Mouse (Mus musculus) T-helper 17 cell (primary cell): ENCODE results near the gene S100a13.

ENCODE experiments used
- in situ Hi-C, 2 experiments: fragments of 300-600 bp; cut with MboI, MseI; formaldehyde crosslinking; loops; 1 replicate in 1 of 2; 2 replicates in 1 of 2; pipeline ENCODE4 v1.15.1; 2025; ENCODE audit warnings: high pct_unique_total_duplicates in 2 of 2

The S100a13 gene

GRCm38 (mm10) chr3:90513796-90514590 lies at the start of gene S100a13, which contains the start of gene S100a1:
TSS of gene S100a13 (plus strand) at chr3:90514435.
TSS of gene S100a1 (minus strand) at chr3:90514392.
- in situ Hi-C loops, result no loop called here

DNA sequence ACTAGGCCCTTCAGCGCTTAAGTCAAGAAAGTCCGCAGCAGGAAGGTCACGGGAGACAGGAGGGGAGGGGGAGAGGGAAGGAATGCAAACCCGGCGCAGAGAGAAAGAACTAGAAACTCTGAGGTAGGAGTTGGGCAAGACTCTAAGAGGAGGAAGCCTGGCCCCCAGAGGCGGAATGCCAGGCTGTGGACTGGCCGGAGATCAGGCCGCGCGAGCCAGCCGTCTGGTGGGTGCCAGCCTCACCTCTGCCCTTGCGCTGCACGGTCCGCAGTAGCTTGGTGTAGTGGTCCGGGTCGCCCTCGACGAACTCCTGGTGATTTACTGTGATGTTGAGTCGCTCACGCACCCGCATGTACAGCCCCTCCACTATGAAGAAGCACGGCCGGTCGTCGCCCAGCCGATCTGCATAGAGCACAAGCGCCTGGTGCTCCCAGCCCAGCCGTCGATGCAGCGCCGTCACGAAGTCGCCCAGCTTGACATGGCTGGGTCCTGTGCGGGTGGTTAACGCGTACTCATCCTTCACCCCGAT lies 49.6 kb upstream of the S100a13 start:
- in situ Hi-C loops, result loop anchor here (5.0 kb wide), 1 partner anchor 47 kb away; no protein-coding TSS in a partner anchor

GRCm38 (mm10) chr3:90465081-90465685 lies 49.1 kb upstream of the S100a13 start:
- in situ Hi-C loops, result loop anchor here in 1 of 2 experiments (5.0 kb wide), 1 partner anchor 48 kb away; no protein-coding TSS in a partner anchor

DNA sequence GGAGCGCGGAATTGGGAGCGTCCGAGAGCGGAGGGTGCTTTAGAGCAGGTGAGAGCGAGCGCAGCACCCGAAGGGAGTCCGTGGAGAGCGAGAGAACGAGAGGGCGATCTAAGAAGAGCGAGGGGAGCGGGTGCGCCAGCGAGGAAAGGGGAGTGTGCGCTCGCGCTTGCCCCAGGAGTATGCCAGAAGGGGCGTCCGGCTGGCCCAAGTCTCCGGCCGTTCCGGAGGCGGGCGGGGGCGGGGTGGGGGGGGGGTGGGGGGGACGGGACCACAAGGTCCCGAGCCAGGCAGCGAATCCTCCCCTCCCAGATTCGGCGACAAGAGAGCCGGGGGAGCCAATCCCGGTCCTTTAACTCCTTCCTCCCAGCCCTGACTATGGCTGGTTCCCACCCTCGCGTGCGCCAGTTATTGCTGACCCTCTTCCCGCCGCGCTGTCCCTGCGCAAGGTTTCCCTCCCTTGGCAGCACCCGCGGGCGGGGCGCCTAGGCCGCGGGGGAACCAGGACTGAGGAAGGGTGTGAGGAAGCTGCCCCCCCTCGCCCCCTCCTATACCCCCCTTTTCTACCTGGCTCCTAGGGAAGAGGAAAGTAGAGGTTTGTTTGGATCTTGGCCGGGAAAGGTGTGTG lies 48.4 kb upstream of the S100a13 start, which contains the start of gene Npr1:
Npr1 (minus strand) TSS at position 181 of the 625 bp plus-strand sequence.
- in situ Hi-C loops, result loop anchor here in 1 of 2 experiments (5.0 kb wide), 1 partner anchor 48 kb away; no protein-coding TSS in a partner anchor

DNA sequence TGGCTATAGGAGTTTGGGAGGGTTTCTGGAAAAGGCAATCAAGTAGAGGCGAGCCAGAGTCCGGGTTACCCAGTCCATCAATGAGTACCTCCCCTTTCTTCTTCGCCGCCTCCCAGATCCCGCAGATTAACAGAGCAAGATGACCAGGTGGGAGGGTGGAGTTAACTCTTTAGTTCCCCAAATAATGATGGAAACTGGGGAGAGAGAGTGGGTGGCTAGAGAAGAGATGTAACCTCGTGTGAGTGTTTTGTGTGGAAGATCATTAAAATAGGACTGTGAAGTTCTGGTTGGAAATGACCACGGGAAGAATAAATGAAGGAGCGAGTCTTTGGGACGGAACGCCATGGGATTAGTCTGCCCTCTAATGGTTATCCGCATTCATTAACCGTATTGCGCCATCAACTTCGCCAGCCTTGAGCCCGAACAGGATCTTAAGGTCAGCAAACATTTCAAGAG lies 47.9 kb upstream of the S100a13 start:
- in situ Hi-C loops, result loop anchor here in 1 of 2 experiments (5.0 kb wide), 1 partner anchor 49 kb away; no protein-coding TSS in a partner anchor

DNA sequence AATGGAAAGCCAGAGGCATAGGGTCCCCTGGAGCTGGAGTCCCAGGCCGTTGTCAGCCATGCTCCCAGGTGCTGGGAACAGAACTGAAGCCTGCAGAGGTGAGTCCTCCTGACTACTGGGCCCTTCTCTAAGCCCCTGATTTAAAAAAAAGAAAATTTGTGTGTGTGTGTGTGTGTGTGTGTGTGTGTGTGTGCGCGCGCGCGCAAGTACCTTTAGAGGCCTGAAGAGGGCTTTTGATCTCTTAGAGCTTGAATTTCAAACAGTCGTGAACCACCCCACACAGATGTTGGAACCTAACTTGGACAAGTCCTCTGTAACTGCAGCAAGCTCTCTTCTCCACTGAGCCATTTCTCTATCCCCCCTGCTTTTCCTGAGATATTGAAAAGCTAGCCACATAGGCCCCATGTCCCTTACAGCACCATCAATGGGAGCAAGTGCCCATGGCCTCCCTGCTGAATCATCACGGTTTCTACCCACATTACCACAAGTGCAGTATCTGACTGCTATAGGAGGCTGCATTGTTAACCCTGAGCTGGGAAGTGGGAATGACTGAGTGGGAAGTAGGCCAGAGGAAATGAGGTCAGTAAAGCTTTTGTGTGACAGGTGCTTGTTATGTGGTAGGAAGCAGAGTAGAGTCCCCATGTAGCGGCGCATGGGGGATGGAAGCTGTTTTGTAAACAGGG lies 46.5 kb upstream of the S100a13 start:
- in situ Hi-C loops, result loop anchor here in 1 of 2 experiments (5.0 kb wide), 1 partner anchor 50 kb away; no protein-coding TSS in a partner anchor

GRCm38 (mm10) chr3:90472213-90472612 lies 42.0 kb upstream of the S100a13 start:
- in situ Hi-C loops, result no loop called here

GRCm38 (mm10) chr3:90475151-90475830 lies 38.9 kb upstream of the S100a13 start:
- in situ Hi-C loops, result loop anchor here in 1 of 2 experiments (25.0 kb wide), 1 partner anchor 1788 kb away; the partner anchor contains the start of gene Khdc4

GRCm38 (mm10) chr3:90475831-90476611 lies 38.2 kb upstream of the S100a13 start, which contains the start of gene Ilf2:
TSS of gene Ilf2 (plus strand) at chr3:90476126.
- in situ Hi-C loops, result loop anchor here in 1 of 2 experiments (25.0 kb wide), 1 partner anchor 1789 kb away; the partner anchor contains the start of gene Khdc4

DNA sequence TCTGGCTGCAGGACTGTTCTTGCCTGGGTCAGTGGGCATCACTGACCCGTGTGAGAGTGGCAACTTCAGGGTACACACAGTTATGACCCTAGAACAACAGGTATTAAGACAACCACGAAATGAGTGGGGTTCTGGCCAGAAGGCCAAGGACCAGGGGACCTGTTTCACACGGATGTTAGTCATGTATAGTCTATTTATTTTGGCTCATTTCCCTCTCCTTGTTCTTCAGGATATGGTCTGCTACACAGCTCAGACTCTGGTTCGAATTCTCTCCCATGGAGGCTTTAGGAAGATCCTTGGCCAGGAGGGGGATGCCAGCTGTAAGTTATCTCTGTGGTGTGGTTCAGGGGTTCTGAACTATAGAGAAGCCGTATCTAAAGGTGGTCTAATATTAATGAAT lies 27.2 kb upstream of the S100a13 start:
- in situ Hi-C loops, result loop anchor here in 1 of 2 experiments (25.0 kb wide), 1 partner anchor 1800 kb away; the partner anchor contains the start of gene Khdc4

DNA sequence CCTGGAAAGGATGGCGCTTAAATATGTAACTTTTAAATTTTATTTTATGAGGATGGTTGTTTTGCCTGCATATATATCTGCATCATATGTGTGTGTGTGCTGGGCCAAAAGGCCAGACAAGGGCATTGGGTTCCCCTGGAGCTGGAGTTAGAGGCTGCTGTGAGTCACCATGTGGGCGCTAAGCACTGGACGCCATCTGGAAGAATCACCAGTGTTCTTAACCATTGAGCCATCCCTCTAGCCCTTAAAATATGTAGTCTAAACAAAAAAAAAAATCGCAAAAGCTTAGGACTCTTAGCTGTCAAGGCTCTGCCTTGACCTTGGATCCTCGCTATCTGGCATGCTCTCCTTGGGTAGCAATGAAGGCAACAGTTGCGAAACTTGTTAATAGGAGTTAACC lies 25.7 kb upstream of the S100a13 start:
- in situ Hi-C loops, result loop anchor here in 1 of 2 experiments (25.0 kb wide), 1 partner anchor 1801 kb away; the partner anchor contains the start of gene Khdc4

- in situ Hi-C loops, result loop anchor here (5.0 to 25.0 kb wide), 3 partner anchors 97 to 1803 kb away; partner anchors contain the start of gene Khdc4 (in 1 of the 2)
Measured at GRCm38 (mm10) chr3:90490696-90491256, 23.5 kb upstream of the S100a13 start, which contains the start of gene Snapin. TSS of gene Snapin (minus strand) at chr3:90491033.

DNA sequence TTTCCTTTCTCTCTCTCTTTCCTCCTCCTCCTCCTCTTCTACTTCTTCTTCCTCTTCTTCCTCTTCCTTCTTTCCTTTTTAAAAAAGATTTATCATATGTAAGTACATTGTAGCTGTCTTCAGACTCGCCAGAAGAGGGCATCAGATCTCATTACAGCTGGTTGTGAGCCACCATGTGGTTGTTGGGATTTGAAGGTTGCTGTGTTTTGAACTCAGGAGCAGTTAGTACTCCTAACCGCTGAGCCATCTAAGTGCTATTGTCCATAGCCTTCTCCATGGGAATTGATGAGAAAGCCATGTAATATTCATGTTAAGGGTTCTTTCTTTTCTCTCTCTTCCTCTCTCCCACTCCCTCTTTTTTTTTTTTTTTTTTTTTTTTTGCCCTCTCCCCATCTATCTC lies 22.9 kb upstream of the S100a13 start:
- in situ Hi-C loops, result loop anchor here (5.0 to 25.0 kb wide), 3 partner anchors 96 to 1804 kb away; partner anchors contain the start of gene Khdc4 (in 1 of the 2)

- in situ Hi-C loops, result loop anchor here (5.0 to 25.0 kb wide), 3 partner anchors 93 to 1807 kb away; partner anchors contain the start of gene Khdc4 (in 1 of the 2)
Measured at GRCm38 (mm10) chr3:90493831-90494540, 20.2 kb upstream of the S100a13 start.

DNA sequence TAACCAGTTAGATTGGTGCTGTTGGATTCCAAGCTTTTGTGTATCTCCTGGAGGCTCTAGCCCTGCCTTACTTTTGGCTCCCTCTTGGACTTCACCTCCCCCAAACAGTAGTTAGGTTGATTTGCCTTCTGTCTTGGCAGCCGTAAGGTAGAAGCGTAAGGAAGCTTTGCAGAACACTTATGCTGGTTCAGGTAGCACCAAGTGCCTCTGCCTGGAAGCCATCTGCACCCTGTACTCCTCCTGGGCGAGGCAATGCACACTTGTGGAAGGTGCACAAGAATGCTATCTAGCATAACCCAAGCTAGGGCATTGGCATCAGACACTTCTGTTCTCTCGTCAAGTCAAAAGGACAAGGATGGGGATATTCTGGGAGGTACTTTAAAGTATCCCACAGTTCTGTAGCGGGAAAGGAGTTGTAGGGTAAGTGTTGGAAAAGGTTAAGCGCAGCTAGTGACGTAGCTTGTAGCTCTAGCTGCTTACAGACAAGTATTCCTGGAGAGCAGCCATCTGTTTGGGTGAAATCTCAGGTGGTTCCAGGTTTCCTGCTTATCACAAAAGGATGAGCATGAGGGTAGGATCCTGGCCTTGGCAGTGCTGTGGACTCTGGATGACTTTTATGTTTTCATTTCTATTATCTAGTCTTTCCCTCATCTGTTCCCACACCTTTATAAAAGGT lies 18.2 kb upstream of the S100a13 start:
- in situ Hi-C loops, result loop anchor here in 1 of 2 experiments (10.0 to 25.0 kb wide), 2 partner anchors 1591 to 1809 kb away; partner anchors contain the start of gene Khdc4

GRCm38 (mm10) chr3:90497597-90497996 lies 16.6 kb upstream of the S100a13 start:
- in situ Hi-C loops, result loop anchor here in 1 of 2 experiments (10.0 to 25.0 kb wide), 2 partner anchors 1593 to 1810 kb away; partner anchors contain the start of gene Khdc4

GRCm38 (mm10) chr3:90503444-90503843 lies 10.8 kb upstream of the S100a13 start:
- in situ Hi-C loops, result no loop called here
